Mouse (Mus musculus): ENCODE results near the gene Gramd2. TPM values are rescaled to one million over a fixed set of nuclear protein-coding genes. Genes with fewer than 3 reads are reported as not detected.

The Gramd2 gene
- 1.6 and 2.0 TPM in 2 replicates for polyA plus RNA-seq (2015; fragmentation: Nextera tagmentation; extraction: Ambion mirVana)

GRCm38 (mm10) chr9:59679678-59680533, at the start of gene Gramd2:
Gramd2 (plus strand) TSS chr9:59680144.
- Histone ChIP-seq H3K4me2 (peak within 1 kb of the TSS; percentile 91), H3K36me3 (peaks cover 47% of the 10 kb centered on the region), H3K4me3 (peak within 1 kb of the TSS; percentile 56), H3K9me3 (no peaks in the 10 kb centered on the region), H3K27ac (peak within 1 kb of the TSS; percentile 39; the same call in 1 of the 2 replicates), H3K27me3 (peaks cover 13% of the 10 kb centered on the region), H3K4me1 (peaks cover 9% of the 10 kb centered on the region), H3K9ac (peak within 1 kb of the TSS; percentile 67)
- peak; percentile 87 for ATAC-seq (ENCODE audit: insufficient number of reproducible peaks, insufficient read depth, low FRiP score, low TSS enrichment, low read depth)
- WGBS: 1% methylated on average over 47 of the region's 47 CpGs

DNA sequence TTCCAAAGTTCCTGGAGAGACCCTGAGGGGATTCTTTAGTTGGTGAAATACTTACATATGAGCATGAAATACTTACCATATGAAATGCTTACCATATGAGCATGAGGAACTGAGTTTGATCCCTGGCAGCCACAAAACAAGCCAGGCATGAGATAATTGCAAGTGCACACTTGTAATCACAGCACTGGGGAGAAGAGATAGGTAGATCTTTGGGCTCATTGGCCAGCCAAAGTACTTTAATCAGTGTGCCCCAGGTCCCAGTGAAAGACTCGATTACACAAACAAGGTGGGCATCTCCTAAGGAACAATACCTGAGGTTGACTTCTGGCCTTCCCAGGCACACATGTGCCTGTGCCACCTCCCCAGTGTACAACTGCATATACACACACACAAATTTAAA, 41.6 kb upstream of the Gramd2 start:
- Histone ChIP-seq H3K9ac (no peak overlapping the region), H3K9me3 (no peaks in the 10 kb centered on the region), H3K4me1 (peaks cover 3% of the 10 kb centered on the region; the same call in 1 of the 2 replicates), H3K4me2 (no peak overlapping the region), H3K4me3 (no peak overlapping the region), H3K36me3 (peaks cover 73% of the 10 kb centered on the region), H3K27ac (no peak overlapping the region; the same call in 1 of the 2 replicates), H3K27me3 (no peaks in the 10 kb centered on the region)
- no peak for ATAC-seq (ENCODE audit: insufficient number of reproducible peaks, insufficient read depth, low FRiP score, low TSS enrichment, low read depth)
- 50% methylated on average over 1 of the region's 1 CpGs for WGBS

GRCm38 (mm10) chr9:59639936-59640335, 40.0 kb upstream of the Gramd2 start:
- H3K9ac ChIP-seq: no peak overlapping the region
- H3K27me3 ChIP-seq: no peaks in the 10 kb centered on the region
- 87% methylated on average over 4 of the region's 4 CpGs for WGBS
- H3K4me2 ChIP-seq: no peak overlapping the region
- no peak for ATAC-seq (ENCODE audit: insufficient number of reproducible peaks, insufficient read depth, low FRiP score, low TSS enrichment, low read depth)
- peaks cover 65% of the 10 kb centered on the region for H3K36me3 ChIP-seq
- H3K4me3 ChIP-seq: no peak overlapping the region
- peaks cover 3% of the 10 kb centered on the region; the same call in 1 of the 2 replicates for H3K4me1 ChIP-seq
- no peak overlapping the region for H3K27ac ChIP-seq
- no peaks in the 10 kb centered on the region for H3K9me3 ChIP-seq

DNA sequence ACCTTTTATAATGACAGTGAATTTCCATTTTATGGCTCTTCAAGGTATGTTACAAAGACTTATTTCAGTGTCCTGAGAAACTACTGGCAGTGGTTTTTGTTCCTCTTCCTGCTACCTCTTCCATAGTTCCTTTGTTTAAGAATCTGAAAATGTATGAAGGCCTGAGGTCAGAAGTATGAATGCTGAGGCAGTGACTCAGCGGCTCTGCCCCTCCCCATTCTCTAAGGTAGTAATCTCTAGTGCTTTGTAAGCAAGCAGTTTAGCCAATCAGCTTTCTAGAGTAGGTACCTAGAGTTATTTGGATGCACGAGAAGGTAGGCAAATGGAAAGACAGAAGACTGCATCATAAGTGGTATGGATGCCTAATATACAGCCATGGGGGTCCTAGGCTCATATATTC, 38.6 kb upstream of the Gramd2 start:
- Histone ChIP-seq H3K27ac (no peak overlapping the region), H3K9ac (no peak overlapping the region), H3K4me3 (no peak overlapping the region), H3K9me3 (no peaks in the 10 kb centered on the region), H3K4me2 (no peak overlapping the region), H3K36me3 (peaks cover 61% of the 10 kb centered on the region), H3K27me3 (no peaks in the 10 kb centered on the region), H3K4me1 (peaks cover 3% of the 10 kb centered on the region; the same call in 1 of the 2 replicates)
- WGBS: 86% methylated on average over 2 of the region's 2 CpGs
- no peak for ATAC-seq (ENCODE audit: insufficient number of reproducible peaks, insufficient read depth, low FRiP score, low TSS enrichment, low read depth)

- no peaks in the 10 kb centered on the region for H3K9me3 ChIP-seq
- WGBS: 99% methylated on average over 4 of the region's 4 CpGs
- no peaks in the 10 kb centered on the region; the same call in 1 of the 2 replicates for H3K4me1 ChIP-seq
- no peak for ATAC-seq (ENCODE audit: insufficient number of reproducible peaks, insufficient read depth, low FRiP score, low TSS enrichment, low read depth)
- H3K36me3 ChIP-seq: peaks cover 46% of the 10 kb centered on the region
- no peak overlapping the region for H3K4me3 ChIP-seq
- no peak overlapping the region for H3K27ac ChIP-seq
- H3K9ac ChIP-seq: no peak overlapping the region
- H3K27me3 ChIP-seq: no peaks in the 10 kb centered on the region
- no peak overlapping the region for H3K4me2 ChIP-seq
Measured at GRCm38 (mm10) chr9:59649911-59650310, 30.0 kb upstream of the Gramd2 start.

DNA sequence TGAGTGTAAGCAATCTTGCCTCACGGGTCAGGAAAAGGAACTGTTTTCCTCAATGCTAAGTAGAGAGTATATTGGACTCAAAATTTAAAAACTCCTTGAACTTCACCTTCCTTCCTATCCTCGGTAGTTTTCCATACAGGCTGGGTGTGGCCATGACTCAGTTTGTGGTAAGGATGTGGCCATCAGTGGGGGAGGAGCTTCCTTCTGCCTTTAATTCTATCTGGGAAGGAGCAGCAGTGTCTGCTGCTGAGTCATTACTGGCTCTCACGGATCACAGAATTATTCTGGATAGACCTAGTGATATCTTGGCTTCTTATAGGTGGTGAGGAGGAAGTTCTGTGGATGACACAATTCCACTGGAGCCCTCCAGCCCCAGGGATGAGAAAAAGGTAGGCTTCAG, 26.6 kb upstream of the Gramd2 start:
- no peak overlapping the region for H3K27ac ChIP-seq
- no peaks in the 10 kb centered on the region for H3K9me3 ChIP-seq
- peaks cover 8% of the 10 kb centered on the region for H3K4me1 ChIP-seq
- H3K4me2 ChIP-seq: no peak overlapping the region
- H3K4me3 ChIP-seq: no peak overlapping the region
- no peak for ATAC-seq (ENCODE audit: insufficient number of reproducible peaks, insufficient read depth, low FRiP score, low TSS enrichment, low read depth)
- H3K36me3 ChIP-seq: peaks cover 27% of the 10 kb centered on the region
- H3K27me3 ChIP-seq: no peaks in the 10 kb centered on the region
- H3K9ac ChIP-seq: no peak overlapping the region
- 34% methylated on average over 3 of the region's 3 CpGs for WGBS

DNA sequence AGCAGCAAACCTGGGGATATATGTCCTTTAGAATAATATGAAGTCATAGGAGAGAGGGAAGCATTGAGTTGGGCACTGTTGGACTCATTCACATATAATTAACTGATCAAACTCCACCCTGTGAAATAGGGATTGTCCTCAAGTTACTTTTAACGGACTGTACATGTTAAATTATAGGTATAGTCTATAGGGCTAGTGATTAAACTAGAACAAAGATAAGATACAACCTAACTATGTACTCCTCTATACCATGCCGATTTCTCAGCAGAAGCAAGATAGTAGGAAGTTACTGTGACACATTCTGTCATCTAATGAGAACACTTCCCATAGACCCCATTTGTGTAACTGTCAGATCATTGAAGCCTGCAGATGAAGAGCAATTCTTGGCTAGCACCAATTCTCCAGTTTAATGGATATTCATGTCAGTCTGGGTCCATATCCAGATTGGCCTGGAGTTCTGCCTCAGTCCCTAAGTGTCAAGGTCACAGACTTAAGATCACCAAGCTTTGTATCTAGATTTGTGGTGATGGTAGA, 25.4 kb upstream of the Gramd2 start:
- Histone ChIP-seq H3K4me1 (peaks cover 19% of the 10 kb centered on the region), H3K27ac (no peak overlapping the region), H3K4me2 (no peak overlapping the region), H3K36me3 (peaks cover 16% of the 10 kb centered on the region), H3K9me3 (no peaks in the 10 kb centered on the region), H3K4me3 (no peak overlapping the region), H3K27me3 (no peaks in the 10 kb centered on the region), H3K9ac (no peak overlapping the region)
- ATAC-seq (ENCODE audit: insufficient number of reproducible peaks, insufficient read depth, low FRiP score, low TSS enrichment, low read depth): no peak
- 86% methylated on average over 2 of the region's 2 CpGs for WGBS

- H3K9me3 ChIP-seq: no peaks in the 10 kb centered on the region
- peaks cover 35% of the 10 kb centered on the region for H3K4me1 ChIP-seq
- WGBS: under 1% methylated on average over 45 of the region's 46 CpGs
- peak; percentile 89 for ATAC-seq (ENCODE audit: insufficient number of reproducible peaks, insufficient read depth, low FRiP score, low TSS enrichment, low read depth)
- H3K36me3 ChIP-seq: peaks cover 17% of the 10 kb centered on the region
- H3K27ac ChIP-seq: peak within 1 kb of the TSS; percentile 93
- H3K27me3 ChIP-seq: no peaks in the 10 kb centered on the region
- H3K9ac ChIP-seq: peak within 1 kb of the TSS; percentile 78
- H3K4me3 ChIP-seq: peak within 1 kb of the TSS; percentile 55
- peak within 1 kb of the TSS; percentile 73 for H3K4me2 ChIP-seq
Measured at GRCm38 (mm10) chr9:59655958-59656634, 23.8 kb upstream of the Gramd2 start, which contains the start of gene Pkm. Pkm (plus strand) TSS chr9:59656368.

GRCm38 (mm10) chr9:59656635-59657617, 23.0 kb upstream of the Gramd2 start:
- peak; percentile 28; the same call in 1 of the 2 replicates for ATAC-seq (ENCODE audit: insufficient number of reproducible peaks, insufficient read depth, low FRiP score, low TSS enrichment, low read depth)
- Histone ChIP-seq H3K4me3 (peak overlapping the region; percentile 55), H3K27me3 (no peaks in the 10 kb centered on the region), H3K4me1 (peaks cover 42% of the 10 kb centered on the region), H3K36me3 (peaks cover 22% of the 10 kb centered on the region), H3K9ac (peak overlapping the region; percentile 78), H3K27ac (peak overlapping the region; percentile 93), H3K9me3 (no peaks in the 10 kb centered on the region), H3K4me2 (peak overlapping the region; percentile 73)
- WGBS: 1% methylated on average over 65 of the region's 65 CpGs

- Histone ChIP-seq H3K4me1 (peaks cover 42% of the 10 kb centered on the region), H3K27me3 (no peaks in the 10 kb centered on the region), H3K27ac (peak overlapping the region; percentile 93), H3K4me3 (peak overlapping the region; percentile 55), H3K9me3 (no peaks in the 10 kb centered on the region), H3K9ac (peak overlapping the region; percentile 78), H3K4me2 (peak overlapping the region; percentile 73), H3K36me3 (peaks cover 34% of the 10 kb centered on the region)
- 2% methylated on average over 4 of the region's 4 CpGs for WGBS
- ATAC-seq (ENCODE audit: insufficient number of reproducible peaks, insufficient read depth, low FRiP score, low TSS enrichment, low read depth): no peak
Measured at GRCm38 (mm10) chr9:59658146-59658545, 21.8 kb upstream of the Gramd2 start.
